Mouse (Mus musculus) cerebellum, adult 2 months (tissue): Measurements from ENCODE around the gene Plcb2.

ENCODE experiments used
- CTCF ChIP-seq: fragments of 200-500 bp; IDR thresholded peaks from 2 replicates; pipeline ENCODE4 v1.5.1; 2011; ENCODE audit warnings: low read depth, mild to moderate bottlenecking, control low read depth, low read length, moderate library complexity, borderline replicate concordance; ENCODE audit not compliant: insufficient read depth
- POLR2A ChIP-seq: fragments of 200-500 bp; IDR thresholded peaks from 2 replicates; pipeline ENCODE4 v1.6.1; 2011; ENCODE audit warnings: low read length, control low read depth, borderline replicate concordance; ENCODE audit not compliant: insufficient read depth

- TF ChIP-seq CTCF, result no peak
- TF ChIP-seq POLR2A, result no peak
Observed at GRCm38 (mm10) chr2:118729816-118730621, 1.8 kb upstream of the Plcb2 start.
